Mouse (Mus musculus) urinary bladder, adult 2 months (tissue): ENCODE measurements around the gene Grk6. TPM values are rescaled to one million over a fixed set of nuclear protein-coding genes. Genes with fewer than 3 reads are reported as not detected.

Experiments used
- DNase-seq: peaks from one replicate; pipeline ENCODE4 v3.0.0; 2022; ENCODE audit warnings: low spot score
- polyA plus RNA-seq: library from polyadenylated mRNA; depleted of rRNA; stranded (reverse); fragments of >200 nt; gene quantifications from 2 replicates; pipeline ENCODE4 v1.2.3, GENCODE M21; 2012; rRNA removed

Gene Grk6
- polyA plus RNA-seq, result 37.4 and 42.4 TPM in 2 replicates

- DNase-seq, result peak; percentile 94
Observed at GRCm38 (mm10) chr13:55444937-55445315, at the start of gene Grk6. Gene Grk6, plus strand, starts transcription at chr13:55445072.

GRCm38 (mm10) chr13:55398088-55398487 lies 46.8 kb upstream of the Grk6 start, which contains the start of gene Slc34a1:
Gene Slc34a1, plus strand, starts transcription at chr13:55398187.
- DNase-seq, result no peak

DNA sequence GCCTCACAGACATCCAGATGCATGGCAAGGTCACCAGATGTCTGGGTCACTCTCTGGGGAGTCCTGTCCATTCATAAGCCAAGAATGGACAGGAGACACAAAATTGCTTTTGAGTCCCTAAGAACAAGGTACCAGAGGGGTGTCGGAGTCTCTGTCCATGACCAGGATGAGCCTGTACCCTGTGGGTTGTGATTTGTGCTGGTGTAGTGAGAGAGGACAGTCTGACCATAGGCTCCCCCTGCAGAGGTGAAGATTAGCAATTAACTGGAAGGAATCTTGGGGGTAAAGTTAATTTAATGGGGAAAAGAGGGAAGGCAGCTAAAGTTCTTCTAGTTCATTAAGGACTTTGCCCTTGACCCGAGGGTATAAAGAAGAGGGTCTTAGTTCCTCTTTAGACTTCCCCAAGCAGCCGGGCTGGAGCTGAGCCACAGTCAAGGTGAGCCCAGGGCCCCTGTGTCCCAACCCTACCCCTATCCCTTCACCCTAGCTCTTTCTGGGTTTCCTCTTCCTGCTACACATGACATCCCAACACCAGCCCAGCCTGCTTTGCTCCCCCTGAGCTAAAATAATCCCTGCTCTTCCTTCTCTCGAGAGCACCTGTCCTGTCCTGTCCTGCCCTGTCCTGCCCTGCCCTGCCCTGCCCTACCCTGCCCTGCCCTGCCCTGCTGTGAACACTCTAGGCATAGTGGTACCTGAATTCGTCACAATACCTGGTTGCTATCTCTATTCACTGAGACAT lies 45.4 kb upstream of the Grk6 start:
- DNase-seq, result no peak

GRCm38 (mm10) chr13:55400039-55400346 lies 44.9 kb upstream of the Grk6 start:
- DNase-seq, result no peak

DNA sequence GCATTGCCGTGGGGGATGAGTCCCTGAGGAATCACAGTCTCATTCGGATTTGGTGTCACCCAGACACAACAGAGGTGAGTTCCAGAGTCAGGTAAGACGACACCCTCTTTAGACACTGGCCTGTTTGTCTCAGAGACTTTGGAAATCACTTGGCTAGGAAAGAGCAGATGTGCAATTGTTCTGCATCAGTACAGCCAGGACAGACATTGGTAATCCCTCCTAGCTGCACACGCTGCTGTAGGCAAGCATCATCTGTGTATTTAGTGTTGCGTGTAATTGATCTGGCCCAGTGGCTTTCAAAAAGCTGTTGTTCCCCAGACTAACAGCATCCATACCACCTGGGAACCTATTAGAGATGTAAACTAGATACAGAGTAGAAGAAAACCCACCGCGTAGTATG lies 41.6 kb upstream of the Grk6 start:
- DNase-seq, result no peak

DNA sequence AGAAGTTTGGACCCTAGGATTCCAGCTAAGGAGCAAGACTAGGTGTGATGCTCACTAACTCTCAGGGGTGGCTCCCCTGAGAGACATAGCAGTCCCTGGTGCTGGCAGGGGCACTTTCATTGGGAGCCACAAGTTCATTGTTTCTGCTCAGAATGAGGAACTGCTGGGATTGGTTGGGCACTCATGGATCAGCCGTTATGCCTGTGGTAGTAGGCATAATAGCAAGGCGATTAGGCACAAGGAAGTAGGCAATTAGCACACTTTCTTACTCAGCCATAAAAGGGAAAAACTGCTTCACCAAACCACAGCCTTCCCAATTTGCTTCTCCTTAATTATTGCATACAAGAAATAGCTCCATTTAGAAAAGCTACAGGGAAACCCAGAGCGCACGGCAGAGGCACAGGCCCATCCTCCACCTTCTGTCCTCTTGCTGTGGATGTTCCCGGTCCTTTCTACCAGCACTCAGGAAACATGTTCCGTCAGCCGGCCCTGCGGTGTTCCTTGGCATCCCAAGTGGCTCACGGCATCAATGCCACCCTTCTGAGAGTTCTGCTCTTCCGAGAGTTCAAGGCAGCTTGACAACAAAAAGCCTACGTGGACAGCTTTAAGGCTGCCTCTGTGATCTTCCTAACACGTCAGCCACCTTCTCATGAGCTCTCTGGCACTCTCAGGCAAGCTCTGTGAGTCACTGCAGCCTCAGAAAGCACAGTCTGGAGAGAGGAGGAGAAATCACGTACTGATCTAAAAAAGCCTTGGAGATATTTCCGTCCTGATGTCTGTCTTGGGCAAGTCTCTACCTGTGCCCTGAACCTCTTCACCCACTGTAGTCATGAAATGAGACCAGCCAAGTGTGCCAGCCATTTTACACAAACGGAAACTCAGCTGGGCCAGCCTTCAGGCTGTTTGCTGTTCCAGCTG lies 40.7 kb upstream of the Grk6 start:
- no peak for DNase-seq

DNA sequence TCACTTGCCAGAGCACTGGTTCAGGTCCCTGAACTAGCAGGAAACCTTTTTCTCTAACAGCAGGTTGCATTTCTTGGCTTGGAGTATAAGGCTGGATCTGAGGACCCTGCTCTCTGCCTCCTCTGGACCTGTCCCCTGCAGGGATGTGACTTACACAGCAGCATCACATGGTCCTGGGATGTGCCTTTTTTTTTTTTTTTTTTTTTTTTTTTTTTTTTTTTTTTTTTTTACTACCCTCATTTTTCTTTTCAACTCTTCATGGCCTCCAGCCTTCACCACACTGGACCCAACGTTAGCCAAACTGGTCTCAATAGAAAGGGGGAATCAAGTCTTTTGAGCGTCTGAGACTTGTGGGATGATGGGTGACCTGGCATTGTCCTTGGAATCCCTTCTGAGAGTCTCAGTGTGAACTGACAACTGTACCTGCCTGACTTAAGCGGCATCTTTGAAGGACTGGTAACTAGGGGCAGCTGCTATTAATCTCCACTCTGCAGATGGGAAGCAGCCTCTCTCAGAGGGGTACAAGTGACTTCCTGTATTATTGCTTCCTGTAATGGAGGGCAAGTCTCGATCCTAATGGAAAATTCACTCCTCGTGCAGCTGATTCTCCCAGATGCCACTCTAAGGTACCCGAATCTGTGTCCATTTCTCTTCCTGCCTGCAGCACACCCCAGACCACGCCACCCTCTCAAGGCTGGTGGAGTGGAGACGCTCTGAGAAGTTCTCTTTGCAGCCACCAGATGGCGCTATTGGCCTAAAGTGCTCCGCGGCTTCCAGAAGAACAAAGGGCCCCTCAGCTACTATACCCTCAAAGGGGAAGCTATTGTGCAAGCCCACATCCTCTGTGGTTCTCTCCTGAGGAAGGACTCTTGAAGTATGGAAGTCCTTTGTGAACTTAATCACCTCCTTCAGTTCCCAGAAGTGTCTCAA lies 39.8 kb upstream of the Grk6 start:
- DNase-seq, result peak; percentile 60

DNA sequence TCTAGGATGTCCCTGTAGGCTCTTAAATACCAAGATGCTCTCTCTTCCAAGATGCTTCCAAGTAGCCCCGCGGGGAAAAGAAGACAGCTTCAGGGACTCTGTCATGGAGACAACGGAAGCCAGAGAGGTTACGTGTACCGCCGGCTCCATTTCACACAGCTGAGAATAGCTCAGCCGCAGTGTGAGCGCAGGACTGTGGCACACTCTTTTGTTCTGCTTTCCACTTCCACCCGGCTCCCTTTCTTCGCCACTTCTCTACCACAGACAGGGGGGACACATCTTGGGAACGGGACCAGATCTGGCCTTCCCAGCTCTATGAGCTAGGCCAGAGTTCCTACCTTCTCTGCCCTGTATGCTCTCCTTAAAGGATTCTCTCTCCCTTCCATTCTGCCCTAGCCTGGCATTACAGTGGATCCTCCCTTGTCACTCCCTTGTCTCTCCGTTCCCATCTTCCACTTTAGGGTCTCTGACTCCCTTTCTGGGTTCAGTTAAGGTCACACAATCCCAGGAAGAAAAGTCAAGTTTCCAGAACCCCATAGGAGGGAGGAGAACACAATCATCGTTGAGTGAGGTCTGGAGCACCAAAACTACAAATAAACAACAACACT lies 39.0 kb upstream of the Grk6 start:
- DNase-seq, result no peak

- DNase-seq, result no peak
Observed at GRCm38 (mm10) chr13:55407341-55407740, 37.5 kb upstream of the Grk6 start.

DNA sequence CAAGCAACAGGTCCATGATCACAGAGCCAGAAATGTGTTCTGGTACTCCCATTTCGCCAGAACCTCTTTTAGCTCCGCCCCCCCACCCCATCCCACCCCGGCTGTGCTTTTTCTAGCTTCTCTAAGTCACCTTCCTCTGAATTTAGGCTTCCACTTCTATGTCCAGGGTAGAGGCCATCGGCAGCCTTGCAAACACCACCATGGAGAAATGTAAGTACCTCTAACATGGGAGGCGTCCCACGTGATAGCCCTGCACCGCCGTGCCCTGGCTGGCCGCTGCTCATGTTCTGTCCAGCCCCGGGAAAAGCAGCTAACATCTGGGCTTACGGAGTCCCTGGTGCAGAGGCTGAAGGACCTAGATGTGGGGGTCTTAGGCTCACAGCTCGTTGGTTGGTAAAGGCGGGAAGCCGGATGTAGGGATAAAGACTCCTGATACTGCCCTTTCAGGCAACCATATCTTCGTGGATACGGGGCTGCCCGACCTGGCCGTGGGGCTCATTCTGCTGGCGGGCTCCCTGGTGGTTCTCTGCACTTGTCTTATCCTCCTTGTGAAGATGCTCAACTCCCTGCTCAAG lies 36.2 kb upstream of the Grk6 start:
- DNase-seq, result no peak

GRCm38 (mm10) chr13:55411826-55412225 lies 33.0 kb upstream of the Grk6 start:
- no peak for DNase-seq

GRCm38 (mm10) chr13:55412643-55413307 lies 32.1 kb upstream of the Grk6 start:
- no peak for DNase-seq

- no peak for DNase-seq
Observed at GRCm38 (mm10) chr13:55413333-55413732, 31.5 kb upstream of the Grk6 start.

GRCm38 (mm10) chr13:55414743-55415380 lies 30.0 kb upstream of the Grk6 start, which contains the start of gene Pfn3:
Gene Pfn3, minus strand, starts transcription at chr13:55415232.
- no peak for DNase-seq

DNA sequence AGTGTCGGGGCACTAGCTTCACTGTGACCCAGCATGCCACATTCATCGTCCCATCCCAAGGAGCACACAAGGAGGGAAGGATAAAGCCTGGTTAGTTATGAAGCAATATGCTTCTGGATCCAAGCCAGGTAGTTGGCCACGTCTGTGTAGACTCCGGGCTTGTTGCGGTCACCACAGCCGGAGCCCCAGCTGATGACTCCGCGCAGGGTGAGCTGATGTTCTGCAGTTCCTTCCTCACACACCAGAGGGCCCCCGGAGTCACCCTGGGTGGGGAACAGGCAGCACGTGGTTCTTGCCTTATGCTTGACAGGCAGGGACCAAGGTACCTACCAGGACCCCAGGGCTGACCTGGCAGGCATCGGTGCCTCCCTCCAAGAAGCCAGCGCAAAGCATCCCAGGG lies 26.9 kb upstream of the Grk6 start:
- peak; percentile 73 for DNase-seq

GRCm38 (mm10) chr13:55419142-55419541 lies 25.7 kb upstream of the Grk6 start:
- no peak for DNase-seq

GRCm38 (mm10) chr13:55420018-55420932 lies 24.6 kb upstream of the Grk6 start:
- DNase-seq, result no peak

DNA sequence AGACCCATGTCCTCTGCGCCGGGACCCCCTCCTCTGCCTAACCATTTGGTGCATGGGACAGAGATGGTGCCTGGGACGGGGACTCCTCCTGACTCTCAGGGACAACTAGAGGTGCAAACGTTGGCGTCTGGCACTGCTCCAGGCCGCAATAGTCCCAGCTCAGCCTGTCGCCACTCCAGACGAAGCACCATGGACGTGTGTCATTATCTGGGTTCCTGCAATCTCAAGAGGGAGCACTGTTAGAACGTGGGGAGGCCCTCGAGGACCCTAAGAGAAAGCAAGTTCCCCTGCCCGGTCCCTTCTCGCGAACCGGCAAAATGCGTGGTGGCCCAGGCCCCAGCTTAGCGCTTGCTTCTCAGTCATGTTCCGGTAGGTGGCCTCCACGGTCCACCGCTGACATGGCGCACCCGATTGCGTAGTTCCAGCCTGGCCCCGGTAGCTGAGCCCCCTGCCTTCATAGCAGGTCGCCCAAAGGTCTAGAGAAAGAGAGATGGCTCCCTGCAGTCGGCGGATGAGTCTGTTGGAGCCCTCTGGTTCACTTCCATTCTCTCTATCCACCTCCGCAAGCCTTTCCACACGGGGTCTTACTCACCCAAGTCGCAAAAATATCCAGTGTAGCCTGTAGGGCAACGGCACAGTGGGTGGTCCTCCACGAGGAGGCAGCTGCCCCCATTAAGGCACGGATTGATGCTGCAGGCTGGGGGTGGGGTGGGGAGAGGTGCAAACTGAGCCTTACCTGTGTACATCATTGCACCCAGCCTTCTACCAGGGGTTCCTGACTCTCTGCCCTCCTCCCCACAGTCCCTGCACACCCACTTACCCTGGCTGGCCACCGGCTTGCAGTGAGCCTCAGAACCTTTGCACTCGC lies 23.7 kb upstream of the Grk6 start:
- DNase-seq, result no peak
